20 mouse cellular contexts compared by ENCODE assay signal in genomic region chr2:156250761-156251160, GRCm38 (mm10). TPM values are rescaled to one million over a fixed set of nuclear protein-coding genes. Genes with fewer than 3 reads are reported as not detected.
DNase-seq lines count a peak whose midpoint lies in the region; TF ChIP-seq lines count a peak whose summit lies in the region.
"Had no signal": no experiment of that assay in that cellular context is flagged by ENCODE, and none has a peak within 500 bp of the region (broad histone marks: within the 10 kb centered on the region; RNA-seq: fewer than 3 reads in every experiment).

No protein-coding gene starts in this region.

- DNase-seq in kidney, adult 18-20 months = peak; percentile 24
- DNase-seq in kidney, postnatal 4 days = no peak
- peak; percentile 80 for DNase-seq in kidney, adult 9 months
- no peak for DNase-seq in kidney, postnatal 10 days
- DNase-seq in left cerebral cortex, adult 2 months (ENCODE audit: extremely low spot score in 1 of 2, low spot score in 2 of 2) = no peak
- no peak for DNase-seq in left cerebral cortex, postnatal 36 days (ENCODE audit: low spot score in 2 of 2)
- DNase-seq in adrenal gland, postnatal 36 days = no peak
- DNase-seq: adrenal gland, postnatal 10 days; B cell, adult 2 months; cerebellum, adult 11 months; cerebellum, adult 2 months; cerebellum, adult 9-11 months; cerebellum, postnatal 25 days; forebrain, postnatal 0 days; gastrocnemius, adult 2 months; gastrocnemius, postnatal 14 days; heart, adult 11 months had no signal

- TF ChIP-seq CTCF in left cerebral cortex, adult 2 months (IDR thresholded peaks at IDR 0.05) = no peak

- intact Hi-C loops in left cerebral cortex, adult 2 months (cut with DNase I) = no loop called here
- intact Hi-C loops in left cerebral cortex, postnatal 36 days (cut with DNase I) = no loop called here

- H3K27ac ChIP-seq in left cerebral cortex, adult 2 months = 0 out of 2 replicates have a peak overlapping the region, but pooled peaks have one; percentile 11
- H3K27ac ChIP-seq: embryonic facial prominence, embryonic 12.5 days; embryonic facial prominence, embryonic 15.5 days; gastrocnemius, adult 2 months; hindbrain, embryonic 12.5 days had no signal

- no peak overlapping the region for H3K4me3 ChIP-seq in left cerebral cortex, adult 2 months
- H3K4me3 ChIP-seq: embryonic facial prominence, embryonic 12.5 days; embryonic facial prominence, embryonic 15.5 days; gastrocnemius, adult 2 months; hindbrain, embryonic 12.5 days had no signal

RNA-seq across cellular contexts. Expression of gene Phf20, which starts 54.5 kb away (rescaled TPM):
- total RNA-seq in left cerebral cortex, adult 2 months (2021) = 10 to 100 TPM; 82.7 to 85.6 TPM
- total RNA-seq in left cerebral cortex, postnatal 36 days (2021) = 10 to 100 TPM; 68.9 to 77.7 TPM
- total RNA-seq in adrenal gland, postnatal 36 days (2021) = 10 to 100 TPM; 31.8 to 45.5 TPM

Comparison
In these comparisons a context has a peak if more than half of its experiments do, and no peak if none do; other contexts are left out.
1. DNase-seq: peak in kidney, adult 18-20 months (single experiment) and kidney, adult 9 months (single experiment); none in kidney, postnatal 4 days (0 of 2), kidney, postnatal 10 days (single experiment), left cerebral cortex, adult 2 months (0 of 2), left cerebral cortex, postnatal 36 days (0 of 2) and adrenal gland, postnatal 36 days (0 of 2).